Comparison of ENCODE assay signal across 15 mouse cellular contexts in the genomic region with DNA sequence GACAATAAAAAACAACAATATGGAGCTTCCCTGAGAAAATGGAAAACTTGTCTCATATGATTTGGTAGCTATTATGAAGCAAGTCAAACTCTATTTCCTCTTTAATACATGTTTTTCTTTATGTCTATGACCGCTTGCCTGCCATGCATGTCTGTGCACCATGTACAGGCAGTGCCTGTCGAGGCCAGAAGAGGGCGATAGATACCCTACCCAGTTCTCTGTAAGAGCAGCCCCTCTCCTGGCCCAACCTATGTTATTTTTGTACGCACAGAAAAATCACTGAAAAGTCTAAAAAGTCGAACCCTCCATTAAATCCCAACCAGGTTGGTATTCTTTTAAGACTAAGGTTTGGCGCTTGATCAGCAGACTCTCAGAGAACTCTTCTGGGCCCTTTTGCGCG.
A peak's percentile ranks its signal among the peaks of the same experiment; 100 is the strongest.
DNase-seq lines count a peak whose midpoint lies in the region; TF ChIP-seq lines count a peak whose summit lies in the region.
"Had no signal": no experiment of that assay in that cellular context is flagged by ENCODE, and none has a peak within 500 bp of the region (broad histone marks: within the 10 kb centered on the region; RNA-seq: fewer than 3 reads in every experiment).

No protein-coding gene starts in this region.

- no peak overlapping the region for H3K27ac ChIP-seq in layer of hippocampus, adult 2 months
- H3K27ac ChIP-seq: hindbrain, embryonic 15.5 days; liver, embryonic 13.5 days; macrophage; midbrain, embryonic 15.5 days; neural tube, embryonic 13.5 days had no signal

- TF ChIP-seq POLR2A in brain, embryonic 14.5 days (IDR thresholded peaks at IDR 0.05; ENCODE audit: borderline replicate concordance, extremely low read depth, insufficient read depth, insufficient read length, poor library complexity, severe bottlenecking), result no peak

- DNase-seq in layer of hippocampus, adult 2 months (ENCODE audit: low spot score in 2 of 2), result no peak
- DNase-seq in layer of hippocampus, postnatal 14 days (ENCODE audit: low spot score in 2 of 2), result no peak
- peak; percentile 73 for DNase-seq in 416B (ENCODE audit: low read depth)
- DNase-seq in B cell, adult 2 months, result peak; percentile 32 to 40
- DNase-seq in brain, embryonic 14.5 days (ENCODE audit: low read depth), result no peak
- no peak for DNase-seq in left cerebral cortex, postnatal 4 days
- DNase-seq in right cerebral cortex, adult 2 months (ENCODE audit: low spot score in 2 of 2), result no peak
- DNase-seq in natural killer cell, adult 2 months (ENCODE audit: low spot score in 2 of 2), result no peak
- DNase-seq: cerebellum, adult 2 months; kidney, adult 9 months; liver, embryonic 13.5 days had no signal

- intact Hi-C loops in left cerebral cortex, postnatal 4 days (cut with DNase I), result no loop called here

- TF ChIP-seq CTCF in layer of hippocampus, adult 2 months (conservative IDR thresholded peaks at IDR 0.05), result peak; percentile 26; the same call in 1 of the 2 replicates
- peak; percentile 34; the same call in 1 of the 2 replicates for TF ChIP-seq CTCF in brain, embryonic 14.5 days (IDR thresholded peaks at IDR 0.05; ENCODE audit: borderline replicate concordance, extremely low read depth, insufficient read depth, insufficient read length)

- H3K4me3 ChIP-seq in layer of hippocampus, adult 2 months, result no peak overlapping the region
- H3K4me3 ChIP-seq: hindbrain, embryonic 15.5 days; liver, embryonic 13.5 days; midbrain, embryonic 15.5 days; neural tube, embryonic 13.5 days had no signal

Comparison
In these comparisons a context has a peak if more than half of its experiments do, and no peak if none do; other contexts are left out.
1. DNase-seq: peak in 416B (single experiment) and B cell, adult 2 months (2 of 2); none in layer of hippocampus, adult 2 months (0 of 2), layer of hippocampus, postnatal 14 days (0 of 2), brain, embryonic 14.5 days (single experiment), left cerebral cortex, postnatal 4 days (single experiment), right cerebral cortex, adult 2 months (0 of 2) and natural killer cell, adult 2 months (0 of 2).